Mouse (Mus musculus) CH12.LX (cell line): ENCODE measurements around the gene Pcgf5. TPM values are rescaled to one million over a fixed set of nuclear protein-coding genes. Genes with fewer than 3 reads are reported as not detected.

Source experiments
- DNase-seq: peaks from one replicate; pipeline ENCODE4 v3.0.0-alpha.2; 2013; ENCODE audit errors: extremely low read depth
- H3K27ac ChIP-seq: 2 replicates; pipeline ENCODE4 v1.5.1; 2012; ENCODE audit warnings: low read depth, mild to moderate bottlenecking, control low read depth, moderate library complexity; ENCODE audit not compliant: insufficient read depth
- H3K27me3 ChIP-seq: replicated peaks from 2 replicates; pipeline ENCODE3; 2012; ENCODE audit warnings: inconsistent platforms
- H3K36me3 ChIP-seq, 2 experiments: replicated peaks in 1 of 2; 2 replicates each; pipeline versions ENCODE3 to v1.6.1; 2012; ENCODE audit warnings: inconsistent platforms in 1 of 2, low read length in 1 of 2, mild to moderate bottlenecking in 1 of 2, mixed read lengths in 1 of 2, moderate library complexity in 1 of 2; ENCODE audit not compliant: control insufficient read depth in 1 of 2, insufficient read depth in 1 of 2
- H3K4me1 ChIP-seq, 2 experiments: 2 replicates each; pipeline ENCODE4 v1.6.1; 2012; ENCODE audit warnings: inconsistent platforms in 1 of 2, moderate library complexity in 1 of 2; ENCODE audit not compliant: insufficient read depth in 2 of 2, control insufficient read depth in 1 of 2
- H3K4me2 ChIP-seq: 2 replicates; pipeline ENCODE4 v1.6.1; 2012; ENCODE audit warnings: low read depth, mild to moderate bottlenecking, control low read depth; ENCODE audit not compliant: poor library complexity, insufficient read depth, severe bottlenecking
- H3K4me3 ChIP-seq, 3 experiments: fragments of 150-350 bp in 1 of 3; sonication (generic) in 1 of 3; replicated peaks in 1 of 3; 2 replicates each; pipeline versions ENCODE3 to v1.5.1; 2011 to 2012; ENCODE audit warnings: low read depth in 2 of 3, low read length in 2 of 3, mild to moderate bottlenecking in 2 of 3, moderate library complexity in 2 of 3, control low read depth in 1 of 3, improper control_type of control experiment in 1 of 3, inconsistent platforms in 1 of 3, mixed read lengths in 1 of 3; ENCODE audit not compliant: poor library complexity in 1 of 3
- H3K79me2 ChIP-seq: replicated peaks from 2 replicates; pipeline ENCODE4 v1.6.1; 2012; ENCODE audit warnings: mild to moderate bottlenecking, moderate library complexity; ENCODE audit not compliant: control insufficient read depth, poor library complexity, insufficient read depth, severe bottlenecking; ENCODE audit errors: extremely low read depth
- H3K9ac ChIP-seq: 2 replicates; pipeline ENCODE4 v1.6.1; 2012; ENCODE audit warnings: low read depth, mild to moderate bottlenecking, control low read depth, moderate library complexity; ENCODE audit not compliant: insufficient read depth
- H3K9me3 ChIP-seq: replicated peaks from 2 replicates; pipeline ENCODE3; 2012; ENCODE audit warnings: low read length, inconsistent platforms, mixed read lengths
- BHLHE40 ChIP-seq: IDR thresholded peaks from 2 replicates; pipeline ENCODE4 v1.6.1; 2011; ENCODE audit warnings: mild to moderate bottlenecking, low read depth, low read length, improper control_type of control experiment
- E2F4 ChIP-seq: IDR thresholded peaks from 2 replicates; pipeline ENCODE4 v1.6.1; 2011; ENCODE audit warnings: low read depth, low read length, improper control_type of control experiment; ENCODE audit not compliant: insufficient replicate concordance
- ELF1 ChIP-seq: IDR thresholded peaks from 2 replicates; pipeline ENCODE4 v1.6.1; 2014; ENCODE audit warnings: low read depth, mild to moderate bottlenecking, inconsistent platforms, low read length, improper control_type of control experiment
- ETS1 ChIP-seq: conservative IDR thresholded peaks from 2 replicates; pipeline ENCODE4 v1.6.1; 2012; ENCODE audit warnings: low read depth, mild to moderate bottlenecking, inconsistent platforms, low read length, improper control_type of control experiment, moderate library complexity
- GABPA ChIP-seq: IDR thresholded peaks from 2 replicates; pipeline ENCODE4 v1.6.1; 2012; ENCODE audit warnings: low read depth, low read length, improper control_type of control experiment, inconsistent platforms; ENCODE audit not compliant: insufficient replicate concordance
- HCFC1 ChIP-seq: IDR thresholded peaks from 2 replicates; pipeline ENCODE4 v1.6.1; 2012; ENCODE audit warnings: low read depth, mild to moderate bottlenecking, inconsistent platforms, low read length, improper control_type of control experiment
- IRF4 ChIP-seq: IDR thresholded peaks from 2 replicates; pipeline ENCODE4 v1.6.1; 2014; ENCODE audit warnings: low read depth, mild to moderate bottlenecking, inconsistent platforms, low read length, improper control_type of control experiment
- JUN ChIP-seq: IDR thresholded peaks from 2 replicates; pipeline ENCODE4 v1.6.1; 2011; ENCODE audit warnings: low read depth, mild to moderate bottlenecking, low read length, improper control_type of control experiment, moderate library complexity; ENCODE audit not compliant: insufficient read depth
- JUND ChIP-seq: conservative IDR thresholded peaks from 2 replicates; pipeline ENCODE4 v1.6.1; 2011; ENCODE audit warnings: low read depth, low read length, improper control_type of control experiment
- KAT2A ChIP-seq: IDR thresholded peaks from 2 replicates; pipeline ENCODE4 v1.6.1; 2012; ENCODE audit warnings: low read length, improper control_type of control experiment, inconsistent platforms; ENCODE audit not compliant: insufficient replicate concordance
- MAFK ChIP-seq: IDR thresholded peaks from 2 replicates; pipeline ENCODE4 v1.6.1; 2011; ENCODE audit warnings: low read length, improper control_type of control experiment; ENCODE audit not compliant: insufficient replicate concordance
- MAX ChIP-seq: IDR thresholded peaks from 2 replicates; pipeline ENCODE4 v1.6.1; 2011; ENCODE audit warnings: low read length, improper control_type of control experiment
- MAZ ChIP-seq: IDR thresholded peaks from 2 replicates; pipeline ENCODE4 v1.6.1; 2012; ENCODE audit warnings: low read depth, mild to moderate bottlenecking, inconsistent platforms, low read length, improper control_type of control experiment, moderate library complexity
- MXI1 ChIP-seq: IDR thresholded peaks from 2 replicates; pipeline ENCODE4 v1.6.1; 2011; ENCODE audit warnings: mild to moderate bottlenecking, low read depth, low read length, improper control_type of control experiment
- MYC ChIP-seq: IDR thresholded peaks from 2 replicates; pipeline ENCODE4 v1.6.1; 2011; ENCODE audit warnings: low read depth, mild to moderate bottlenecking, improper control_type of control experiment, low read length
- NELFE ChIP-seq: IDR thresholded peaks from 2 replicates; pipeline ENCODE4 v1.6.1; 2011; ENCODE audit warnings: low read depth, low read length, improper control_type of control experiment
- NRF1 ChIP-seq: IDR thresholded peaks from 2 replicates; pipeline ENCODE4 v1.6.1; 2014; ENCODE audit warnings: low read depth, mild to moderate bottlenecking, inconsistent platforms, low read length, improper control_type of control experiment, moderate library complexity
- PAX5 ChIP-seq: IDR thresholded peaks from 2 replicates; pipeline ENCODE4 v1.6.1; 2012; ENCODE audit warnings: low read length, inconsistent platforms, mixed read lengths
- POLR2A ChIP-seq: IDR thresholded peaks from 2 replicates; pipeline ENCODE4 v1.6.1; 2011; ENCODE audit warnings: low read depth, mild to moderate bottlenecking, improper control_type of control experiment, low read length
- RCOR1 ChIP-seq: conservative IDR thresholded peaks from 2 replicates; pipeline ENCODE4 v1.6.1; 2012; ENCODE audit warnings: low read depth, mild to moderate bottlenecking, inconsistent platforms, low read length, improper control_type of control experiment
- TCF12 ChIP-seq: IDR thresholded peaks from 2 replicates; pipeline ENCODE4 v1.6.1; 2014; ENCODE audit warnings: low read depth, mild to moderate bottlenecking, inconsistent platforms, low read length, improper control_type of control experiment
- USF2 ChIP-seq: conservative IDR thresholded peaks from 2 replicates; pipeline ENCODE4 v1.6.1; 2011; ENCODE audit warnings: low read depth, low read length, improper control_type of control experiment
- ZC3H11A ChIP-seq: IDR thresholded peaks from 2 replicates; pipeline ENCODE4 v1.6.1; 2012; ENCODE audit warnings: low read depth, mild to moderate bottlenecking, inconsistent platforms, low read length, improper control_type of control experiment
- ZKSCAN1 ChIP-seq: IDR thresholded peaks from 2 replicates; pipeline ENCODE4 v1.6.1; 2012; ENCODE audit warnings: low read depth, inconsistent platforms, low read length, improper control_type of control experiment, borderline replicate concordance
- ZNF384 ChIP-seq: IDR thresholded peaks from 2 replicates; pipeline ENCODE4 v1.6.1; 2012; ENCODE audit warnings: low read depth, low read length, improper control_type of control experiment, inconsistent platforms
- dilution Hi-C: fragments of 300-500 bp; cut with MboI; formaldehyde crosslinking; loops from 2 replicates; pipeline ENCODE4 v1.14.3; 2020; ENCODE audit warnings: low sequenced_read_pairs; ENCODE audit not compliant: extremely low pct_unique_long_range_greater_than_20kb, extremely low pct_ligation_motif_present
- in situ Hi-C: fragments of 300-500 bp; cut with MboI; formaldehyde crosslinking; loops from 3 replicates; pipeline ENCODE4 v1.14.3; 2019; ENCODE audit warnings: low sequenced_read_pairs, low pct_ligation_motif_present, low pct_unique_long_range_greater_than_20kb, mixed read lengths
- polyA plus RNA-seq: library from polyadenylated mRNA; unstranded; fragments of >175 nt; gene quantifications from 2 replicates; pipeline ENCODE4 v1.2.1, GENCODE M21; 2012; ENCODE audit warnings: low read depth; ENCODE audit not compliant: insufficient read length
- total RNA-seq, 2 experiments: library from RNA; depleted of rRNA; stranded (reverse); fragments of 300-350 nt in 1 of 2; fragments of >200 nt in 1 of 2; gene quantifications; 2 replicates each; pipeline ENCODE4 v1.2.3; 2012 to 2014

Pcgf5 gene
- total and polyA plus RNA-seq, 3 experiments, result 17.4 to 28.9 (median 20.6) TPM

DNA sequence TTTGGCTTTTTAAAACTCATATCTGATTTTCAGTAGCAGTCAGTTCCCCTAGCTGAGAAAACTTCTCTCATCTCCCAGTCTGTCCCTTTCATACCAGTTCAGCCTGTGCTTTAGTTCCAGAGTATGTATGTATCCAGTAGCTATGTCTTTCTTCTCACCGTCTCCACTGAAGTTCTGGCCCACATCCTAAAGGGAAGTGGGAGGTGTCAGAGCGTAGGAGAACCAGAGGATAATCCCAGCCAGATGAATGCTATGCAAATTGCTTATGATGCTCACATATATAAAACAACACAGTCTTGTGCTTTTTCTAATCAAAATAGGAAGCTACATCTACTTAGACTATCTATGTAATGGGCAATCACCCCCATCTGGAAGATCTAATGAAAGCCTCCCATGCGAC is 27.0 kb upstream of the Pcgf5 start:
- Histone ChIP-seq H3K4me3 (no peak overlapping the region), H3K36me3 (no peaks in the 10 kb centered on the region), H3K27ac (no peak overlapping the region), H3K27me3 (no peaks in the 10 kb centered on the region), H3K79me2 (no peaks in the 10 kb centered on the region), H3K9ac (no peak overlapping the region), H3K9me3 (no peaks in the 10 kb centered on the region), H3K4me2 (no peak overlapping the region), H3K4me1 (no peaks in the 10 kb centered on the region)
- DNase-seq, result no peak
- dilution Hi-C loops, result no loop called here
- in situ Hi-C loops, result no loop called here
- no peak for TF ChIP-seq USF2
- no peak for TF ChIP-seq PAX5
- TF ChIP-seq TCF12, result no peak
- no peak for TF ChIP-seq JUND
- TF ChIP-seq ELF1, result no peak

DNA sequence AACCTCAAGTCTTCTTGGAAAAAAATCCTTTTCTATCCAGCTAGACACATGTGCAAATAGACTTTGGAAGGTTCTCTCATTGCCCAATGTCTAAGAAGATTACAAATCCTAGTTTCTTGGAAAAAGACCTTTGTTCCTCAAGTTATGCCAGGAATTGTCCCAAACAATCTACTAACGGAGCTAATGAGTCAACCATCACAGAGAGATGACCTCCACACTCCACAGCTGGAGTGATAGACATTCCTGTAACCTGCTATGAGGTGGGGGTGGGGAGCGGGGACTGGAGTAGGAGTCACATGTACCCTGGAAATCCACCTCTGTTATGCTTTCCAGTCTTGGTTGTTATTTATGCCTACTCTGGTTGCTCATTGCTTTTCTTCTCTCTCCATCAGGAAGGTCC is 24.8 kb upstream of the Pcgf5 start:
- DNase-seq, result no peak
- in situ Hi-C loops, result no loop called here

GRCm38 (mm10) chr19:36328678-36329077 is 19.4 kb upstream of the Pcgf5 start:
- DNase-seq, result no peak
- Histone ChIP-seq H3K79me2 (no peaks in the 10 kb centered on the region), H3K36me3 (no peaks in the 10 kb centered on the region), H3K27me3 (no peaks in the 10 kb centered on the region), H3K27ac (no peak overlapping the region), H3K4me2 (no peak overlapping the region), H3K4me1 (no peaks in the 10 kb centered on the region; a peak in 1 of 4 replicates), H3K9me3 (no peaks in the 10 kb centered on the region)
- dilution Hi-C loops, result no loop called here
- in situ Hi-C loops, result no loop called here
- TF ChIP-seq IRF4 (no peak), USF2 (no peak), GABPA (no peak), BHLHE40 (no peak), ZC3H11A (no peak), TCF12 (no peak), MAX (no peak), ETS1 (no peak), KAT2A (no peak), JUND (no peak), PAX5 (no peak), HCFC1 (no peak), NRF1 (no peak), E2F4 (no peak), JUN (no peak), MYC (no peak), MAZ (no peak)
- TF ChIP-seq, all 38 proteins: peak for 0
- no peak overlapping the region for H3K4me3 ChIP-seq
- no peak overlapping the region for H3K9ac ChIP-seq

More for the DNA sequence above, 24.8 kb upstream of the Pcgf5 start:
- Histone ChIP-seq H3K4me3 (no peak overlapping the region), H3K27me3 (no peaks in the 10 kb centered on the region), H3K36me3 (no peaks in the 10 kb centered on the region), H3K9me3 (no peaks in the 10 kb centered on the region), H3K4me1 (no peaks in the 10 kb centered on the region), H3K27ac (no peak overlapping the region), H3K9ac (no peak overlapping the region), H3K79me2 (no peaks in the 10 kb centered on the region), H3K4me2 (no peak overlapping the region)
- dilution Hi-C loops, result no loop called here
- TF ChIP-seq POLR2A (no peak), ZNF384 (no peak), NRF1 (no peak), PAX5 (no peak), RCOR1 (no peak), E2F4 (no peak), ZKSCAN1 (no peak), MXI1 (no peak), MAFK (no peak), NELFE (no peak)
